Comparison of ENCODE assay signal across 8 mouse cellular contexts in the genomic region with DNA sequence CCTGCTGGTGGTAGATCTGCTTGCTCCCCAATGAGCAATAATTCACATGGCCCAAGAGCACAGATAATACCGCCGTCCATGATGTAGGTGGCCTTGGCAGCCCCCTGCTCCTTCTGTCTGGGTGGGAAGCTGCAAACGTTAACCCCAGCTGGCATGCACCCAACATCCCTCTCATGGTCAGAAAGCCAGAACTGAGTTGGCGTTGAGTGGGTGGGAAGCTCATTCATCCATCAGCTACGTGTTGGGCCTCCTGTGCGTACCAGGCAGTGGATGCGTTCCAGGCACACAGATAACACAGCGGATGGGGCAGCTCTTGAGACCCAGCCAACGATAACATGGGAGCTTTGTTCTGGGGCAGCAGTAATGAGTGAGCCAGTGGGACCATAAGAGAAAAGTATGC.
DNase-seq lines count a peak whose midpoint lies in the region; ATAC-seq lines count a peak whose summit lies in the region.

No protein-coding gene starts in this region.

- no peaks in the 10 kb centered on the region for H3K36me3 ChIP-seq in heart, embryonic 15.5 days
- no peaks in the 10 kb centered on the region for H3K36me3 ChIP-seq in stomach, embryonic 16.5 days (ENCODE audit: control insufficient read depth, insufficient read depth, low read length)
- no peaks in the 10 kb centered on the region for H3K36me3 ChIP-seq in midbrain, embryonic 13.5 days

- H3K4me3 ChIP-seq in heart, embryonic 15.5 days, result no peak overlapping the region
- H3K4me3 ChIP-seq in stomach, embryonic 16.5 days (replicated peaks; ENCODE audit: low read length), result no peak overlapping the region
- H3K4me3 ChIP-seq in midbrain, embryonic 13.5 days (replicated peaks), result no peak overlapping the region

- peaks cover 76% of the 10 kb centered on the region for H3K4me1 ChIP-seq in heart, embryonic 15.5 days (replicated peaks)
- H3K4me1 ChIP-seq in stomach, embryonic 16.5 days (ENCODE audit: control insufficient read depth, insufficient read depth, low read length), result peaks cover 33% of the 10 kb centered on the region
- H3K4me1 ChIP-seq in midbrain, embryonic 13.5 days (replicated peaks), result 0 out of 2 replicates have a peak, but pooled peaks cover 3% of the 10 kb centered on the region

- peak overlapping the region; percentile 93 for H3K27ac ChIP-seq in heart, embryonic 15.5 days
- 0 out of 2 replicates have a peak overlapping the region, but pooled peaks have one; percentile 48 for H3K27ac ChIP-seq in stomach, embryonic 16.5 days (ENCODE audit: low read length)
- no peak overlapping the region for H3K27ac ChIP-seq in midbrain, embryonic 13.5 days

- H3K4me2 ChIP-seq in heart, embryonic 15.5 days, result no peak overlapping the region
- H3K4me2 ChIP-seq in stomach, embryonic 16.5 days (ENCODE audit: low read depth, low read length), result no peak overlapping the region
- no peak overlapping the region for H3K4me2 ChIP-seq in midbrain, embryonic 13.5 days (replicated peaks)

- 12% methylated on average over 9 of the region's 9 CpGs for WGBS in heart, embryonic 15.5 days
- 56% methylated on average over 9 of the region's 9 CpGs for WGBS in stomach, embryonic 16.5 days
- 85% methylated on average over 9 of the region's 9 CpGs for WGBS in midbrain, embryonic 13.5 days

- H3K9ac ChIP-seq in heart, embryonic 15.5 days, result no peak overlapping the region
- no peak overlapping the region for H3K9ac ChIP-seq in stomach, embryonic 16.5 days (ENCODE audit: low read length)
- no peak overlapping the region for H3K9ac ChIP-seq in midbrain, embryonic 13.5 days (replicated peaks)

- ATAC-seq in heart, embryonic 15.5 days (replicated peaks; ENCODE audit: insufficient number of reproducible peaks, insufficient read depth, low FRiP score, low read depth), result peak; percentile 79
- ATAC-seq in stomach, embryonic 16.5 days (ENCODE audit: insufficient read depth, low FRiP score), result no peak
- ATAC-seq in midbrain, embryonic 13.5 days, result no peak

- no peaks in the 10 kb centered on the region for H3K27me3 ChIP-seq in heart, embryonic 15.5 days
- H3K27me3 ChIP-seq in stomach, embryonic 16.5 days (ENCODE audit: control insufficient read depth, insufficient read depth, low read length), result no peaks in the 10 kb centered on the region
- no peaks in the 10 kb centered on the region for H3K27me3 ChIP-seq in midbrain, embryonic 13.5 days

- intact Hi-C loops in left cerebral cortex, postnatal 25 days (cut with DNase I), result loop anchor here (5.0 kb wide), 1 partner anchor 71 kb away; the partner anchor contains the start of gene Mical2

- no peaks in the 10 kb centered on the region for H3K9me3 ChIP-seq in heart, embryonic 15.5 days (replicated peaks)
- H3K9me3 ChIP-seq in stomach, embryonic 16.5 days (replicated peaks; ENCODE audit: control insufficient read depth, low read length), result no peaks in the 10 kb centered on the region
- no peaks in the 10 kb centered on the region for H3K9me3 ChIP-seq in midbrain, embryonic 13.5 days

- peak; percentile 73 to 77 for DNase-seq in heart, adult 18-20 months
- DNase-seq in heart, adult 8-10 months (ENCODE audit: low spot score), result no peak
- peak; percentile 51 for DNase-seq in adrenal gland, adult 8-10 months
- peak; percentile 51 to 66 for DNase-seq in left cerebral cortex, postnatal 25 days (ENCODE audit: low spot score in 2 of 2)
- no peak for DNase-seq in gastrocnemius, postnatal 10 days

Comparison
In these comparisons a context has a peak if more than half of its experiments do, and no peak if none do; other contexts are left out.
1. DNase-seq: peak in heart, adult 18-20 months (2 of 2), adrenal gland, adult 8-10 months (single experiment) and left cerebral cortex, postnatal 25 days (2 of 2); none in heart, adult 8-10 months (single experiment) and gastrocnemius, postnatal 10 days (single experiment).